Mouse (Mus musculus) spleen, adult 2 months (tissue): ENCODE measurements at regions not wholly inside any gene's neighbourhood (a gene's known extent, or its start where the extent isn't known, plus 50 kb on each side); places are given as distances from the start of the nearest gene placed in this dataset.

Source experiments
- CTCF ChIP-seq: fragments of 200-500 bp; IDR thresholded peaks from 2 replicates; pipeline ENCODE4 v1.5.1; 2011; ENCODE audit warnings: mild to moderate bottlenecking, inconsistent platforms; ENCODE audit not compliant: insufficient read depth, insufficient read length, insufficient replicate concordance; ENCODE audit errors: extremely low read depth
- POLR2A ChIP-seq: fragments of 200-500 bp; IDR thresholded peaks from 2 replicates; pipeline ENCODE4 v1.6.1; 2011; ENCODE audit warnings: low read depth, low read length, inconsistent platforms

DNA sequence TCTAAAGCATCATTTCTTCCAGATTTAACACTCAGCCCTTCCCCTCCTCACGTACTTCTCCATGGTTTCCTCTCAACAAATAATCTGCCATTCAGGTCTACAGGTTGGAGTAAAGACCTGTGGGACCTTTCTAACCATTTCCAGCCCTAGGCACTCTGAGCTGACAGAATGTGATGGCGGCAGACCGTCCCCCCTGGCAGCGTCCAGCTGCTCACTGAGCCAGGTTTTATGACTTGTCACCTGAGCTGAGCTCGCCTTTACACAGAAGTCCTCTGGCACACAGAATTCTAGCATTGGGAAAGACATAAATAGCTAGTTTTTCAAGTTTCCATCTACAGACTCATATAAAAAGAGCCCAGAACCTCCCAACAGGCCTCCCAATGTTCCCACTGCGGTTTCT is 131.8 kb upstream of the Syt6 start:
- TF ChIP-seq CTCF (no peak), POLR2A (no peak)
